Mouse (Mus musculus): ENCODE measurements around the gene Vmn1r236.

- TF ChIP-seq CTCF (conservative IDR thresholded peaks at IDR 0.05; ENCODE audit: low read length) (no peak), POU5F1 (IDR thresholded peaks at IDR 0.05; ENCODE audit: borderline replicate concordance, low read length) (no peak)
Measured at GRCm38 (mm10) chr17:21284395-21284794, 1.7 kb downstream of the Vmn1r236 start.
